Mouse (Mus musculus) liver, postnatal 0 days (tissue): ENCODE data around the gene Aff3.

Experiments
- CTCF ChIP-seq: sonication (generic); IDR thresholded peaks from 2 replicates; pipeline ENCODE4 v1.5.1; 2016; ENCODE audit warnings: antibody characterized with exemption, low read depth
- EP300 ChIP-seq: IDR thresholded peaks from 2 replicates; pipeline ENCODE4 v1.6.1; 2016; ENCODE audit warnings: antibody characterized with exemption, low read depth, mild to moderate bottlenecking

GRCm38 (mm10) chr1:38631501-38632279, 33.1 kb downstream of the Aff3 start:
- TF ChIP-seq CTCF (no peak), EP300 (no peak)
